Mouse (Mus musculus): ENCODE data around the gene Dmrtc1a. TPM values are rescaled to one million over a fixed set of nuclear protein-coding genes. Genes with fewer than 3 reads are reported as not detected.

Gene Dmrtc1a
- polyA plus RNA-seq, 1 experiment from 2014 or later = 1.1 TPM

Other genes with a start within 250 kb of the Dmrtc1a start
- not detected in 2 replicates for gene Gm3880, start 221.7 kb downstream of the Dmrtc1a start, polyA plus RNA-seq (2015; fragmentation: Nextera tagmentation; extraction: Ambion mirVana)
- not detected in 2 replicates for gene Gm9112, start 201.1 kb downstream of the Dmrtc1a start, polyA plus RNA-seq (2015; fragmentation: Nextera tagmentation; extraction: Ambion mirVana)
- not detected in 2 replicates for gene Dmrtc1b, start 200.8 kb downstream of the Dmrtc1a start, polyA plus RNA-seq (2015; fragmentation: Nextera tagmentation; extraction: Ambion mirVana)
- not detected in 2 replicates for gene Dmrtc1c1, start 105.7 kb downstream of the Dmrtc1a start, polyA plus RNA-seq (2015; fragmentation: Nextera tagmentation; extraction: Ambion mirVana)
- gene Dmrtc1c2, start 54.1 kb downstream of the Dmrtc1a start, polyA plus RNA-seq (2015; fragmentation: Nextera tagmentation; extraction: Ambion mirVana) = not detected in 2 replicates
- gene 1700031F05Rik, start 40.7 kb downstream of the Dmrtc1a start, polyA plus RNA-seq (2015; fragmentation: Nextera tagmentation; extraction: Ambion mirVana) = not detected in 2 replicates
- gene 1700011M02Rik, start 218 bp upstream of the Dmrtc1a start, polyA plus RNA-seq (2015; fragmentation: Nextera tagmentation; extraction: Ambion mirVana) = not detected in 2 replicates
- gene 1700018G05Rik, start 19.7 kb upstream of the Dmrtc1a start, polyA plus RNA-seq (2015; fragmentation: Nextera tagmentation; extraction: Ambion mirVana) = not detected in 2 replicates